ENCODE assay signal across 8 mouse cellular contexts in the genomic region with DNA sequence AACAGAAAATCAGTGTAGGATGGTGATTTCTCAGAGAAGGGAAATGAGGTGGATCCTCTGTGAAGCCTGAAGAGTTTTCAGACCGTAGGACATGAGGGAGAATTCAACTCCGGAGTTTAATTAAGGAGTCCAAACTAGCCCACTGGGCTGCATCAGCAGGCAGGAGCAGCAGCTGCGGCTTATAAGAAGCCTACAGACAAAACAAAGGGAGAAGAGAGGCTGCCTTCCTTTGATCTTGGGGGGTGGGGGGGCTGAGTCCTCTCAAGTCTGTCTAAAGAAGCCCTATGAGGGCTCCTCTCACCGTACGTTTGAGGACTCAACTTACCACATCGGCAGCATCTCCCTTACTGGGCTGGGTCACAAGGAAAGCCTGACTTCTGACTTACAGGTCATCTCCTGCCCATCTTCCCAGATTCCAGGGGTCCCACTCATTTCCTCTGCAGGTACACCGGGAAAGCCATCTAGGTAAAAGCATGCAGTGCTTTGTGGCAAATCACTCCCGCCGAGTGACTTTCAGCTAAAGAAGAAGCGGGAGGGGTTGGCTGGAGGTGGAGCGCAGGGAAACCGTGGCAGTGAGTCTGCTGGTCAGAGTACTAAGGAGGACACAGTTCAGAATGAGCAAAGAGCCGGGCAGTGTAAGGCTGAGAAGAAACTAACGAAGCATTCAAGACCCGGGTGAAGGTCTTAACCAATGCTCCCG. TPM values are rescaled to one million over a fixed set of nuclear protein-coding genes. Genes with fewer than 3 reads are reported as not detected.
DNase-seq lines count a peak whose midpoint lies in the region; ATAC-seq and TF ChIP-seq lines count a peak whose summit lies in the region.

No protein-coding gene starts in this region.

- peak overlapping the region; percentile 62 for H3K27ac ChIP-seq in heart, embryonic 10.5 days
- no peak overlapping the region for H3K27ac ChIP-seq in embryonic facial prominence, embryonic 13.5 days
- H3K27ac ChIP-seq in kidney, adult 2 months (ENCODE audit: insufficient read depth, low read depth, low read length): no peak overlapping the region
- H3K27ac ChIP-seq in midbrain, postnatal 0 days (ENCODE audit: low read depth, low read length): no peak overlapping the region

- H3K27me3 ChIP-seq in heart, embryonic 10.5 days (ENCODE audit: insufficient read depth, poor library complexity, severe bottlenecking): no peaks in the 10 kb centered on the region
- H3K27me3 ChIP-seq in embryonic facial prominence, embryonic 13.5 days: no peaks in the 10 kb centered on the region
- no peaks in the 10 kb centered on the region for H3K27me3 ChIP-seq in kidney, adult 2 months (replicated peaks; ENCODE audit: control insufficient read depth, insufficient read depth, low read length)
- no peaks in the 10 kb centered on the region for H3K27me3 ChIP-seq in midbrain, postnatal 0 days (ENCODE audit: insufficient read depth, low read length)

- 8% methylated on average over 16 of the region's 16 CpGs for WGBS in heart, embryonic 10.5 days
- 11% methylated on average over 16 of the region's 16 CpGs for WGBS in embryonic facial prominence, embryonic 13.5 days
- WGBS in kidney, adult 2 months: 32% methylated on average over 16 of the region's 16 CpGs
- WGBS in midbrain, postnatal 0 days: 8% methylated on average over 16 of the region's 16 CpGs

- H3K4me2 ChIP-seq in embryonic facial prominence, embryonic 13.5 days: peak overlapping the region; percentile 50
- H3K4me2 ChIP-seq in midbrain, postnatal 0 days (ENCODE audit: low read depth, low read length, poor library complexity, severe bottlenecking): peak overlapping the region; percentile 37

- H3K4me1 ChIP-seq in heart, embryonic 10.5 days: peaks cover 30% of the 10 kb centered on the region
- H3K4me1 ChIP-seq in embryonic facial prominence, embryonic 13.5 days: peaks cover 52% of the 10 kb centered on the region
- no peaks in the 10 kb centered on the region for H3K4me1 ChIP-seq in kidney, adult 2 months (ENCODE audit: control insufficient read depth, insufficient read depth, low read length)
- H3K4me1 ChIP-seq in midbrain, postnatal 0 days (ENCODE audit: insufficient read depth, low read length): no peaks in the 10 kb centered on the region

- peak overlapping the region; percentile 49 for H3K9ac ChIP-seq in embryonic facial prominence, embryonic 13.5 days
- H3K9ac ChIP-seq in midbrain, postnatal 0 days (replicated peaks; ENCODE audit: low read length, poor library complexity, severe bottlenecking): no peak overlapping the region

- H3K36me3 ChIP-seq in heart, embryonic 10.5 days: no peaks in the 10 kb centered on the region
- H3K36me3 ChIP-seq in embryonic facial prominence, embryonic 13.5 days: no peaks in the 10 kb centered on the region
- H3K36me3 ChIP-seq in kidney, adult 2 months (ENCODE audit: control insufficient read depth, insufficient read depth, low read length): no peaks in the 10 kb centered on the region
- H3K36me3 ChIP-seq in midbrain, postnatal 0 days (ENCODE audit: insufficient read depth, low read length): no peaks in the 10 kb centered on the region

- TF ChIP-seq POLR2A in kidney, adult 2 months (IDR thresholded peaks at IDR 0.05; ENCODE audit: low read depth, low read length): no peak

- no peak for TF ChIP-seq CTCF in kidney, adult 2 months (conservative IDR thresholded peaks at IDR 0.05; ENCODE audit: insufficient read depth, insufficient read length, low read depth, low read length)
- no peak for TF ChIP-seq CTCF in midbrain, postnatal 0 days (IDR thresholded peaks at IDR 0.05)

- H3K4me3 ChIP-seq in heart, embryonic 10.5 days: peak overlapping the region; percentile 45
- H3K4me3 ChIP-seq in embryonic facial prominence, embryonic 13.5 days: no peak overlapping the region
- no peak overlapping the region for H3K4me3 ChIP-seq in kidney, adult 2 months (ENCODE audit: insufficient read depth, low read depth, low read length)
- H3K4me3 ChIP-seq in midbrain, postnatal 0 days (ENCODE audit: low read depth, low read length): no peak overlapping the region; the same call in 1 of the 2 replicates

- DNase-seq in heart, embryonic 10.5 days (ENCODE audit: low spot score): no peak
- no peak for DNase-seq in heart, postnatal 4 days
- DNase-seq in kidney, adult 2 months: peak; percentile 50
- no peak for DNase-seq in midbrain, postnatal 0 days (ENCODE audit: low spot score)
- DNase-seq in urinary bladder, postnatal 25 days (ENCODE audit: low spot score): no peak
- no peak for DNase-seq in ovary, adult 18-20 months (ENCODE audit: low spot score)

- no peak for ATAC-seq in embryonic facial prominence, embryonic 13.5 days (ENCODE audit: insufficient number of reproducible peaks, insufficient read depth, low FRiP score, low TSS enrichment, low read depth)
- peak; percentile 44; the same call in 1 of the 2 replicates for ATAC-seq in midbrain, postnatal 0 days (ENCODE audit: low FRiP score)
- no peak for ATAC-seq in megakaryocyte, adult 5-6 weeks (ENCODE audit: poor library complexity, severe bottlenecking)

- H3K9me3 ChIP-seq in heart, embryonic 10.5 days: no peaks in the 10 kb centered on the region
- H3K9me3 ChIP-seq in embryonic facial prominence, embryonic 13.5 days: no peaks in the 10 kb centered on the region
- no peaks in the 10 kb centered on the region for H3K9me3 ChIP-seq in midbrain, postnatal 0 days (ENCODE audit: low read length)

RNA-seq across cellular contexts. Expression of a gene that starts 13.2 kb away (rescaled TPM):
- polyA plus RNA-seq in heart, embryonic 10.5 days (2016; fragmentation: Nextera tagmentation; extraction: Ambion mirVana): 8.6 and 14.0 TPM in 2 replicates
- total RNA-seq in heart, postnatal 4 days (2021): 10 to 100 TPM; 20.8 to 23.2 TPM
- 19.0 and 21.3 TPM in 2 replicates for polyA plus RNA-seq in embryonic facial prominence, embryonic 13.5 days (2015; fragmentation: Nextera tagmentation; extraction: Ambion mirVana)
- 4.9 and 5.2 TPM in 2 replicates for polyA plus RNA-seq in kidney, adult 2 months (2012; rRNA removed)
- total RNA-seq in midbrain, postnatal 0 days (2014; rRNA removed): 48.5 and 53.2 TPM in 2 replicates
- 10.7 and 13.4 TPM in 2 replicates for polyA plus RNA-seq in midbrain, postnatal 0 days (2015; fragmentation: Nextera tagmentation; extraction: Ambion mirVana)
- 9.0 and 10.5 TPM in 2 replicates for total RNA-seq in megakaryocyte, adult 5-6 weeks (2015)
- 9.8 and 10.9 TPM in 2 replicates for total RNA-seq in megakaryocyte, adult 5-6 weeks (2017)

RNA-seq across cellular contexts. Expression of a gene that starts 13.3 kb away (rescaled TPM):
- polyA plus RNA-seq in heart, embryonic 10.5 days (2016; fragmentation: Nextera tagmentation; extraction: Ambion mirVana): 459 and 498 TPM in 2 replicates
- total RNA-seq in heart, postnatal 4 days (2021): 100 to 1,000 TPM; 224 to 252 TPM
- polyA plus RNA-seq in embryonic facial prominence, embryonic 13.5 days (2015; fragmentation: Nextera tagmentation; extraction: Ambion mirVana): 609 and 619 TPM in 2 replicates
- 215 and 275 TPM in 2 replicates for polyA plus RNA-seq in kidney, adult 2 months (2012; rRNA removed)
- total RNA-seq in midbrain, postnatal 0 days (2014; rRNA removed): 287 and 293 TPM in 2 replicates
- 596 and 650 TPM in 2 replicates for polyA plus RNA-seq in midbrain, postnatal 0 days (2015; fragmentation: Nextera tagmentation; extraction: Ambion mirVana)
- 348 and 402 TPM in 2 replicates for total RNA-seq in megakaryocyte, adult 5-6 weeks (2015)
- total RNA-seq in megakaryocyte, adult 5-6 weeks (2017): 537 and 557 TPM in 2 replicates
